Mouse (Mus musculus) liver, embryonic 16.5 days (tissue): ENCODE data around the gene Avpr1b. TPM values are rescaled to one million over a fixed set of nuclear protein-coding genes. Genes with fewer than 3 reads are reported as not detected.

Experiments
- ATAC-seq: fragments of 200-750 bp; cut with Nextera tagmentation; 2 replicates; pipeline ENCODE4 v1.8.0; 2017; ENCODE audit warnings: low read depth, mild to moderate bottlenecking, moderate number of reproducible peaks, moderate library complexity
- H3K27ac ChIP-seq: fragments of 300-500 bp; sonication (generic); 2 replicates; pipeline ENCODE4 v1.5.1; 2014; ENCODE audit warnings: mild to moderate bottlenecking, low read length
- H3K27me3 ChIP-seq: fragments of 300-500 bp; sonication (generic); 2 replicates; pipeline ENCODE4 v1.6.1; 2014; ENCODE audit warnings: low read depth, low read length, mixed read lengths; ENCODE audit not compliant: control insufficient read depth, insufficient read depth
- H3K36me3 ChIP-seq: fragments of 300-500 bp; sonication (generic); 2 replicates; pipeline ENCODE4 v1.6.1; 2014; ENCODE audit warnings: mild to moderate bottlenecking; ENCODE audit not compliant: control insufficient read depth, insufficient read depth
- H3K4me1 ChIP-seq: fragments of 300-500 bp; sonication (generic); 2 replicates; pipeline ENCODE4 v1.6.1; 2014; ENCODE audit warnings: low read depth, low read length, mixed read lengths; ENCODE audit not compliant: control insufficient read depth
- H3K4me2 ChIP-seq: fragments of 300-500 bp; sonication (generic); 2 replicates; pipeline ENCODE4 v1.6.1; 2014; ENCODE audit warnings: low read depth, low read length, mixed read lengths
- H3K4me3 ChIP-seq: fragments of 300-500 bp; sonication (generic); 2 replicates; pipeline ENCODE4 v1.5.1; 2014; ENCODE audit warnings: low read depth, mild to moderate bottlenecking, low read length
- H3K9ac ChIP-seq: fragments of 300-500 bp; sonication (generic); 2 replicates; pipeline ENCODE4 v1.6.1; 2014; ENCODE audit warnings: low read depth, low read length
- H3K9me3 ChIP-seq: fragments of 300-500 bp; sonication (generic); replicated peaks from 2 replicates; pipeline ENCODE4 v1.6.1; 2016; ENCODE audit warnings: low read length; ENCODE audit not compliant: control insufficient read depth
- WGBS: fragments of 180-500 bp; shearing (Covaris S2); extraction: QIAGEN DNeasy Blood & Tissue Kit; methylation state at CpG from one replicate; pipeline ENCODE4 v1.1.7; 2014; ENCODE audit not compliant: insufficient replicate concordance; 5-methylcytosine and 5-hydroxymethylcytosine counted together
- polyA plus RNA-seq: library from polyadenylated mRNA; unstranded; fragments of >200 nt; fragmentation: Nextera tagmentation; extraction: Ambion mirVana; gene quantifications from 2 replicates; pipeline ENCODE4 v1.2.1, GENCODE M21; 2015

Gene Avpr1b
- polyA plus RNA-seq, 1 experiment from 2014 or later, result not detected

- ATAC-seq, result no peak
- no peak overlapping the region for H3K4me3 ChIP-seq
- no peaks in the 10 kb centered on the region for H3K9me3 ChIP-seq
- H3K27ac ChIP-seq, result no peak overlapping the region
- peaks cover 5% of the 10 kb centered on the region for H3K4me1 ChIP-seq
- no peak overlapping the region for H3K9ac ChIP-seq
- 74% methylated on average over 12 of the region's 12 CpGs for WGBS
- no peaks in the 10 kb centered on the region for H3K36me3 ChIP-seq
- no peak overlapping the region for H3K4me2 ChIP-seq
- no peaks in the 10 kb centered on the region for H3K27me3 ChIP-seq
Measured at GRCm38 (mm10) chr1:131652670-131653443, 53.8 kb downstream of the Avpr1b start.

GRCm38 (mm10) chr1:131655601-131656000, 56.6 kb downstream of the Avpr1b start:
- Histone ChIP-seq H3K9ac (no peak overlapping the region), H3K27me3 (no peaks in the 10 kb centered on the region), H3K27ac (no peak overlapping the region), H3K4me3 (no peak overlapping the region), H3K4me2 (no peak overlapping the region), H3K9me3 (no peaks in the 10 kb centered on the region), H3K36me3 (no peaks in the 10 kb centered on the region), H3K4me1 (peaks cover 7% of the 10 kb centered on the region)
- 70% methylated on average over 6 of the region's 6 CpGs for WGBS
- ATAC-seq, result no peak

- no peak overlapping the region for H3K4me3 ChIP-seq
- H3K4me1 ChIP-seq, result peaks cover 19% of the 10 kb centered on the region
Measured at GRCm38 (mm10) chr1:131657945-131658354, 58.9 kb downstream of the Avpr1b start.

GRCm38 (mm10) chr1:131659512-131660085, 60.6 kb downstream of the Avpr1b start:
- H3K9me3 ChIP-seq, result no peaks in the 10 kb centered on the region
- no peak overlapping the region for H3K27ac ChIP-seq
- H3K4me1 ChIP-seq, result peaks cover 28% of the 10 kb centered on the region
- H3K27me3 ChIP-seq, result no peaks in the 10 kb centered on the region
- no peak for ATAC-seq
- no peaks in the 10 kb centered on the region for H3K36me3 ChIP-seq
- no peak overlapping the region for H3K4me2 ChIP-seq
- H3K4me3 ChIP-seq, result no peak overlapping the region
- no peak overlapping the region for H3K9ac ChIP-seq
- 71% methylated on average over 5 of the region's 5 CpGs for WGBS

More at GRCm38 (mm10) chr1:131657945-131658354, 58.9 kb downstream of the Avpr1b start:
- Histone ChIP-seq H3K27me3 (no peaks in the 10 kb centered on the region), H3K9ac (no peak overlapping the region), H3K4me2 (peak overlapping the region; percentile 8; the same call in 1 of the 2 replicates), H3K27ac (no peak overlapping the region), H3K36me3 (no peaks in the 10 kb centered on the region), H3K9me3 (no peaks in the 10 kb centered on the region)
- ATAC-seq, result peak; percentile 55
- under 1% methylated on average over 11 of the region's 11 CpGs for WGBS

- 80% methylated on average over 2 of the region's 2 CpGs for WGBS
- no peaks in the 10 kb centered on the region for H3K27me3 ChIP-seq
- no peak overlapping the region for H3K4me3 ChIP-seq
- no peak for ATAC-seq
- H3K4me2 ChIP-seq, result no peak overlapping the region
- no peaks in the 10 kb centered on the region for H3K9me3 ChIP-seq
- no peak overlapping the region for H3K9ac ChIP-seq
- H3K27ac ChIP-seq, result no peak overlapping the region
- H3K36me3 ChIP-seq, result no peaks in the 10 kb centered on the region
- H3K4me1 ChIP-seq, result peaks cover 28% of the 10 kb centered on the region
Measured at GRCm38 (mm10) chr1:131660266-131660665, 61.2 kb downstream of the Avpr1b start.

- Histone ChIP-seq H3K27me3 (no peaks in the 10 kb centered on the region), H3K9me3 (no peaks in the 10 kb centered on the region), H3K4me3 (no peak overlapping the region), H3K4me2 (no peak overlapping the region), H3K27ac (0 out of 2 replicates have a peak overlapping the region, but pooled peaks have one; percentile 48), H3K36me3 (no peaks in the 10 kb centered on the region), H3K9ac (no peak overlapping the region), H3K4me1 (peaks cover 28% of the 10 kb centered on the region)
- ATAC-seq, result no peak
- WGBS, result 64% methylated on average over 7 of the region's 7 CpGs
Measured at GRCm38 (mm10) chr1:131660716-131661472, 61.9 kb downstream of the Avpr1b start.

Other genes starting within 250 kb of the Avpr1b start
- 3.7 and 5.3 TPM in 2 replicates for gene Srgap2, start 71.9 kb upstream of the Avpr1b start, polyA plus RNA-seq
- 0.97 and 1.3 TPM in 2 replicates for gene Fam72a, start 71.3 kb upstream of the Avpr1b start, polyA plus RNA-seq
- 29.5 and 33.8 TPM in 2 replicates for gene Ctse, start 39.1 kb downstream of the Avpr1b start, polyA plus RNA-seq
- 0.96 and 1.3 TPM in 2 replicates for gene Rab7b, start 89.5 kb downstream of the Avpr1b start, polyA plus RNA-seq
- gene Slc26a9, start 144.8 kb downstream of the Avpr1b start, polyA plus RNA-seq, result 0.06 TPM in 1 of 2 replicates, not detected in the other
- gene Pm20d1, start 198.1 kb downstream of the Avpr1b start, polyA plus RNA-seq, result 5.4 and 6.4 TPM in 2 replicates
- 1.0 and 1.2 TPM in 2 replicates for gene Slc41a1, start 228.3 kb downstream of the Avpr1b start, polyA plus RNA-seq